Mouse (Mus musculus) cerebellum, adult 18-20 months (tissue): ENCODE measurements around the gene Gmcl1.

ENCODE experiments used
- DNase-seq, 2 experiments: peaks; one replicate each; pipeline ENCODE4 v3.0.0; 2021

The Gmcl1 gene

DNA sequence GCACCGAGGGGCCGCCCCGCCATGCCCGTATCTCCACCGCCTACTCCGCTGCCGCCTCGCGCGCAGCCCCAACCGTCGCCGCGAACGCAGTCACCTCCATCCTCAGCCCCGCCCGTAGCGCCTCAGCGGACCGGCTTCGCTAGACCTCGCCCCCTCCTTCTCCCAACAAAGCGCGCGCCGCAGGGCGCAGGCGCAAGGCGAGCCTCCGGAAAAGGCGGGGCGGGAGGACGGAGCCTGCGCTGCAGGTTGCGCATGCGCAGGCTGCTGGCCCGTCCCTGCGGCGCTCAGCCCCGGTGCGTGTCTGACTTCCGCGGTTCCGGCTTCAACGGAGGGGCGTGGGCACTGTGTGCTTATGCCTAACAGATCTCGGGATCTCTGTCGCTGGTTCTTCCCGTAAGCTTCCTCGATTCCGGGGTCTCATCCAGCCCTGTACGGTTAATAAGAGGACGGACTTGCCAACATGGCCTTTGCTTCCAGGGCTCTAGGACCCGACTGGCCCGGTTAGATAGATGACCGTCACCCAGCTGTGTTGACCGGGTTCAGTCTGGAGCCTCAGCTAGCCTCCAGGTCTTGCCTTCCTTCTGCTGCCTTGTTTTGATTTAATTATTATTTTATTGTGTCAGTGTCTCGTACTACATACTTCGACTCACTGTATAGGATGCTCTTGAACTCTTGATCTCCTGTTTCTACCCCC lies at the start of gene Gmcl1:
Gene Gmcl1 (minus strand): TSS at position 201 of the 694 bp plus-strand sequence.
- peak; percentile 96 for DNase-seq

DNA sequence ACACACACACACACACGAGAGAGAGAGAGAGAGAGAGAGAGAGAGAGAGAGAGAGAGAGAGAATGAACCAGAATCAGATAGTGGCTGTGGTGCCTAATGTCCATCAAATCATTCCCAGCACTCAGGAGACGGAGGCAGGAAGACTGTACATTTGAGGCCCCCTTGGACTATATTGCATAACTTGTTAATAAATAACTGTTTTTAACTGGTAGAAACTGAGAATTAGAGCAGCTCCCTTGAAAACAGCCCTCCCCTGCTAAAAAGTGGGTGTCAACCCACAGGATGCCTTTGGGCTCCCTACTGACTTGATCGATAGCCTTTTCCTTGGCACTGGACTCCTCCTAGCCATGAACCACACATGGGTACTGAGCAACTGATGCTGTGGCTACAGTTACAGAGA lies 49.2 kb upstream of the Gmcl1 start:
- no peak for DNase-seq

DNA sequence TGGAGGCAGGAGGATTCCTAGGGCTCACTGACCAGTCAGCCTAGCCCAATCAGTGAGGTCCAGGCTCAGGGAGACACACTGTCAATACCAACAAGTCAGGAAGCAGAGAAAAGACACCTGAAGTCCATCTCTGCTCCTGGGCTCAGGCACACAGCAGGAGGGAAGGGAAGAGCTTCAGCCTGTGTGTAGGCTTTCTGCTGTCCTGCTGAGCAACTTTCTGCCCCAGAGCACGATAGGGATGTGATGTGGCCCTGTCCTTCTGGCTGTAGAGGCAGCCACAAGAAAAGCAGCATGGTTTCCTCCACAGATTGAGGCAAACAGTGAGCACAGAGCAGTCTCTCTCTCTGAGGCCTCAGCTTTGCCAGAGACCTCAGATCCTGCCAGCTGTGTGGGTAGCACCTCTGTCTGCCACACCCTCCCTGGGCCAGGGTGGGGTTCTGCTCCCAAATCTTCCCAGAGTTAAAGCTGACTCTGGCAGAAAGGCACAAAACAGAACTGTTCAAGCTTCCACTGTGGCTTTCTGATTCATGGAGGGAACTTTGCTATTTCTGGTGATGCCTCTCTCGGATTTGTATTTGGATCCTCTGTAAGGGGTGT lies 48.3 kb upstream of the Gmcl1 start:
- DNase-seq, result no peak

DNA sequence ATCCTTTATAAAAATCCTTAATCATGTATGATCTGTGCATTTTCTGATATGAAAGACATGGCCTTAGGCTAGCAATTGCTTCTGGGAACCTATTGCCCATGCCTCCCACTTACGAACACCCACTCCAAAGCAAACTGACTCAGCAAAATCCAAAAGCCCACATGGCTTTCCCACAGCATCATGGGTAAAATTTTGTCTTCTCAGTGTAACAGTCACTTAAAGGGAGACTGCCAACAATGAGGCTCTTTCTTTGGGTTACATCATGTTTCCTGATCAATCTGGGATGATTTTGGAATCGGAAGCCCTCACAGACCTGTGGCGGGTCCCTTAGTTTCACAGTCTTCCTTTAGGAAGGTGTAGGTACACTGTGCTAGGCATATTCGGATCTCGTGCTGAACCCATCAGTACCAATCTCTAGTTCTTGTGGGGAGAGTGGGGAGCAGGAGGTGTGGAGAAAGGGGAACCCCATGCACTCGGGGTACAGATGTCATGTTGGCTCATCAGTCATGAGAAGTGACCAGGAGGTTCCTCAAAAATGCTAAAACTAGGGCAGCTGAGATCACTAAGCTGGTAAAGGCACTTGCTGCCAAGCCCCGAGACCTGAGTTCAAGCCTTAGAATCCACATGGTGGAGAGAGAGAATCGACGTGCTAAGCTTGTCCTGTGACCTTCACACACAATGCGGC lies 45.9 kb upstream of the Gmcl1 start:
- DNase-seq, result no peak

DNA sequence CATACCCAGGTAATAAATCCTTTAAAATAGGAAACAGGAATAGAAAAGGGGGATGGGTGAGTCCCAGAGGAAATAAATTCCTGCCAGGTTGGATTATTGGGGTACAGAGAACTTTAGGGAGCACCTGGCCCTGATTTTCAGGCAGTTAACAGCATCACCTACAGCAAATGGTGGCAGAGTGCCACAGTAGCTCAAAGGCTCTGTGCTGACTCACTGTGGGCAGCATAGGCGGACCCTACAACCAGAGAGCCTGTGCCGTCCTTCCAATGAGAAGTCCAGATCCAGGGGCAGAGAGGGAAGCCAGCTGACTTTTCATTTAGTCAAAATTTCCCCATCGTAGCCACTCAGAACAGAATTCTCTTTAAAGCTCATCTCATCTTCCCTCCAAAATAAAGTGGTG lies 44.0 kb upstream of the Gmcl1 start:
- no peak for DNase-seq

DNA sequence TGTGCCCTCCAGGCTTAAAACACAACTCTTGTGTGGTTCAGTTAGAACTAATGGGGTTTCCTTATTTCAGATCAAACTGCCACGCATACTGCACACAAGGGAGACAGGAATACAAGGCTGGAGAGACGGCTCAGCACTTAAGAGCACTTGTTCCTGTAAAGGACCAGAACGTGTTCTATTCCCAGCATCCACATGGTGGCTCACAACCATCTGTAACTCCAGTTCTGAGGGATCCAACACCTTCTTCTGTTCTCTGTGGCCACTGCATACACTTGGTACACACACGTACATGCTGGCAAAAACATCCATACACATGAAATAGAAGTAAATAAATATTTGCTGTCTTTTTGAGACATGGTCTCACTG lies 43.5 kb upstream of the Gmcl1 start:
- no peak for DNase-seq

DNA sequence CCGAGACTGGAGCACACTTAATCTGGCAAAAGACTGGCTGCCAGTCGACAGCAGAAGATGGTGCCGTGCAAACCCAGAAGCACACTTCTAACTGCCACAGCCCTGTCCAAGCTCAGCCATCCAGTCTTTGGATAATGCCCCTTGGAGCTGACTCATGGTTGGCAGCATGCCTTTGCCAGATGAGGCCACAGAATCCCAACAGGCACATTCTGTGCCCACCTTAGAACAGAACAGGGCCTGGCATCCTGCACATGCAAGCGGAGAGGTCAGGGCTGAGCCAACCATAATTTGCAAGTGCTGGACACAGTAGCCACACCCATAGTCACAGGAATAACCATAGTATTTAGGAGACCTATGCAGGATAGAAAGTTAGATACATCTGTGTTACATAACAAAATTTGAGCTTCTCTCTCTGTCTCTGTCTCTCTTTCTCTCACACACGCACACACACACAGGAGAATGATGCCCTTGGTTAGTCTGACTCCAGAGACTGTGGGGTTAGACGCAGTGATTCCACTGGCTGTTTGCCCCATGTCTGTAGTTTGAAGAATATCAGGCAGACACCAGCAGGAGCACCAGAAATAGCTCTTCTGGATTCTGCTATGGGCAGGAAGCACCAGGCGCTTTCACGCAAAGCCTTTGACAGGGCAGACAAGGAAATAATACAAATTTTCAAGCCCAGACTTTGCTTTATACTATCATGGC lies 43.0 kb upstream of the Gmcl1 start:
- peak in 1 of 2 experiments; percentile 6 for DNase-seq

DNA sequence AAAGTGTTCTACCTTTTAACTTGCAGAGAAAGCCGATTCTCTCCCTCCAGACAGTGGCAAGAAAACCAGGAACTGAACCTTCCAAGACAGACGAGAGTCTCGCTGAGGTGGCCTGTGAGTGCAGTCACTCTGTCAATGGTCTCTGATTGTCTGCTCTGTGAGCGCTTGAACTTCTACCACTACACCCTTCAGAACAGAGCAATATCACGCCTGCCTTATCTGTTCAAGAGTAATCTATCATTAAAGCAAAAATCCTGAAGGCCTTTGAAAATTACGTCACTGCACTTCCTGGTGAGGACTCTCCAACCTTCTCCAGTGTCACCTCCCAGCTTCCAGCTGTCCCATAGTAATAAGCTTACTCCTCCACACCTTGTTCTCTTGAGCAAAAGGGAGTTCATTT lies 41.8 kb upstream of the Gmcl1 start:
- DNase-seq, result no peak

DNA sequence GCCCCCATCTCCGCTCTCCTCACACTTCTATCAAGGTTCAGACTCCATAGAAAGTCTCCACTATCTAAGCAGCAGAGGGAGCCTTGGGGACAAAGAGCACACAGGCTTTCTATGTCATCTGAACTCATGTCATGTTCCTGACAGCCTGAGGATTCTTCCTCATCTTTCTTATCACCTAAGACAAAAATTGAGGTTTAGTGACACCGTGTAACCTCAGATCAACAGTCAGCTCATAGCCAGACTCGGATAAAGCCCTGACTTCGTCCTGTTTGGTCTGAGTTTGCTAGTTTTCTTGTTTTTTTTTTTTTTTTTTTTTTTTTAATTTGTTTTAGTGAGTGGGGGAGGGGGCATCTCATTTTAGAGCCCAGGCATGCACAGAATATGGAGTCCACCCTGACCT lies 40.6 kb upstream of the Gmcl1 start:
- DNase-seq, result no peak

DNA sequence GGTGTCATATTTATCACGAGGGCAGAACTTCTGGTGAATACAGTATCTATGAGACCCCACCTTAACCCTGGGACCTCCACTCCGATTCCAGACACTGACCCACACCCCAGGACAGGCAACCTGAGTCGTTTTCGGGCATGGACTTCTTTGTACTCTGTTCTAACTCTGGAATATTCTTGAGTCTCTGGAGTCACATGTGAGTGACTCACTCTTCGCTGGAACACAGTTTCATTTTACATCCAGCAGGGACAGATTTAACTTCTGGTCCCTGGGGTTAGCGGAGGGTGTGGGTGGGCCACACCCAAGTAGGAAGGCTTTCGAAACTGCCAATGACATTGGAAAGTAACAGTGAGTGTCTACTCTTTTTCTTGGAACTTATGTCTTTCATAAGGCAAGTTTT lies 39.4 kb upstream of the Gmcl1 start:
- DNase-seq, result no peak

DNA sequence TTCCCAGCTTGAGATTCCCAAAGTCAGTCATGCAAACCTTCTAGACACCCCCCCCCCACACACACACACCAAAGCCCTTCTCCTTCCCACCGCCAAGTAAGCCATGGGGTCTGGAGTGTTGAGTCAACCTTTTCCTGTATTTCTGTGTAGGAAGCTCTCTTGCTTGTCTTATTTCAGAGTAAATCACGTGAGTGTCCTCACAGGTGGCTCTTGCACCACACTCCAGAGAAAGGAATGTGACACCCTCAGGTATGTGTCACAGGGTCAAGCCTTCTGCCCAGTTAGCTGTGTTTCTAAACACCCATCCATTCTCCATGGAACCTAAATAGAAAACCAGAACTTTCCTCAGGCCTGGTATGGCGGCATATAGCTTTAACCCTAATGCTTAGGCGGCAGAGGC lies 35.8 kb upstream of the Gmcl1 start:
- DNase-seq, result no peak

DNA sequence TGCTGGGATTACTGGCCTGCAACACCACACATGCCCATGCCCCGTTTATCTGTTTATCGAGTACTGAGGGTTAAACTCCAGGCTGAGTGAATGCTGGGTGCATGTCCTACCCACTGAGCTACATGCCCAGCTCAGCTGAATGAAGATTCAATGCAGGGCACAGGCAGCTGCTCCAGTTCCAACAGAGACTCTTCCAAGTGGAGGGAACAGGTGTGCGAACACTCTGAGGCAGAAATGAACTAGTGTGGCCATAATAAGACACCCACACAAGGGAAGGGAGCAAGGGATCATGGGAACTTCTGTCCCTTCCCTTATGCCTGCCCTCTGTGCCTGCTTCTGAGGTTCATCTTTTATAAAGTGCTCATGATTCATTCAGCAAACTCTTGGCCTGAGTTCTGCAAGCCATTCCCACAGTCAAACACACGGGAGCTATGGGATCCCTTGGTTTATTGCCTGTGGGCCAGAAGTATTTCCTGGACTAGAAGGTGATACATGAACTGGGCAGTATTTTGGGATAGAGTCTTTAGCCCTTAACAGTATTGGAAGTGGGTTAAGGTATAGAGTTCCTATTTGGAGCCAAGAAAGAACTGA lies 35.1 kb upstream of the Gmcl1 start:
- DNase-seq, result no peak

DNA sequence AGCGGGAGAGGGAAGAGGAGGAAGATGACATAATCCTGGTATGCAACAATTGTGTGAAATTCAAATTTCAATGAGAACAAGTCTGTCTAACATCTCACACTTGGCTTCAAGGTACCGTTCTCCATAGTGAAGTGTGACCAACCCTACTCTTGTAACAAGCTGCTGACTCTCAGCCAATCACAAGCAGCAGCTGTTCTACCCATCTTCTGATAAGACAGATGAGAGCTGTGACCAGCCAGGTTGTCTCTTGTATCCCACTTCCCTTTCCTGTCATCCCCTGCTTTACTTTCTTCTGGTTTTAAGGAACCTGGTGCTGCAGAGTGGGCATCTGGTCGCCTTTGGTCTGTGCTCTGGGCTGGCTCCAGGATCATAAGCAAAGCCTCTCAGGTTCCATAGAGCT lies 34.3 kb upstream of the Gmcl1 start:
- DNase-seq, result no peak

DNA sequence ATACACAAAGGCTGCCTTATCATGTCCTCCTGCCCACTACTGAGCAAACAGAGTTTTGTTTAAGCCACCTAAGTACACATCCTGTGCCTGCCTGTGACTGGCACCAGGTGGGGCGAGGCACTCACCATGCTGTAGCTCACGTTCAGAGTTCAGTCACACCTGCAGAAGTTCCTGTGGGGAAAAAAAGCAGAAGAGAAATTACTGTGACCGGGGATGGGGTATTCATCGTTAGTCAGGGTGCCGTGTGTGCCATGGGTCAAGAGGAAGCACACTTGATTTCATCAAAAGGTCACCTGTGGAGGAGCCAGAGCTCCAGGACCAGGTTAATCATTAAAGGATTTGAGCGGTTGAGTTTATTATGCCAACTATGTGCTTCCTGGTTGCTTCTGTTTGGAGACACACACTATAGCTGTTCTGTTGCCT lies 32.5 kb upstream of the Gmcl1 start:
- no peak for DNase-seq

DNA sequence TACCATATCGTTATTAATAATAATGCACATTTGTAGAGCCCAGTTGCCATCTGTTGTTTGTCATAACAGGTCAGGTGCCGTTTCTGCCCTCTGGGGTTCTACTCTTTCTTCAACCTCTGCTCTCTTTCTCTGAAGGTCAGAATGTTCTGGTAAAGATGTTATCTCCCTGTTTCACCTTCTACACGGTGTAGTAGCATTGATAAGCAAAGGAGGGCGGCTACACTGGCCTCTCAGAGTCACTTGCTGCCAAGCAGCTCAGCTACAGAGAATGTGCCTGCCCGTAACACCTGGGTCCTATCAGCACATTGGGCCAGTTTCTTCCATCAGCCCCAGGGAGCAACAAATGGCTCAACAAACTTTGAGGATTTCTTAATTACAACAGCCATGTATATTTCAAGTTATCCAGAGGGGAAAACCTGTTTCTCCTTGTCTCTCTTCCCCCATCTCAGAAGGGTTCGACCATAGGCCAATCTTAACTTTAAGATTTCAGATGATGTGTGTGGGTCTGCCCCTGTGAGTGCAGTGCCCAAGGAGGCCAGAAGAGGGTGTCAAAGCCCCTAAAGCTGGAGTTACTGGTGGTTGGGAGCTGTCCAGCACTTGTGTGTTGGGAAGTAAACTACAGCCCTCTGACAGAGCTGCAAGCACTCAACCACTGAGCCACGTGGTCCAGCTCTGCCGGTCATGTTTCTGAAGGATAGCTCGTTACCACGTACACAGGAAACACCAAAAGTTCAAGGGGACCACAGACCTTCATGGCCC lies 21.1 kb upstream of the Gmcl1 start:
- DNase-seq, result no peak

DNA sequence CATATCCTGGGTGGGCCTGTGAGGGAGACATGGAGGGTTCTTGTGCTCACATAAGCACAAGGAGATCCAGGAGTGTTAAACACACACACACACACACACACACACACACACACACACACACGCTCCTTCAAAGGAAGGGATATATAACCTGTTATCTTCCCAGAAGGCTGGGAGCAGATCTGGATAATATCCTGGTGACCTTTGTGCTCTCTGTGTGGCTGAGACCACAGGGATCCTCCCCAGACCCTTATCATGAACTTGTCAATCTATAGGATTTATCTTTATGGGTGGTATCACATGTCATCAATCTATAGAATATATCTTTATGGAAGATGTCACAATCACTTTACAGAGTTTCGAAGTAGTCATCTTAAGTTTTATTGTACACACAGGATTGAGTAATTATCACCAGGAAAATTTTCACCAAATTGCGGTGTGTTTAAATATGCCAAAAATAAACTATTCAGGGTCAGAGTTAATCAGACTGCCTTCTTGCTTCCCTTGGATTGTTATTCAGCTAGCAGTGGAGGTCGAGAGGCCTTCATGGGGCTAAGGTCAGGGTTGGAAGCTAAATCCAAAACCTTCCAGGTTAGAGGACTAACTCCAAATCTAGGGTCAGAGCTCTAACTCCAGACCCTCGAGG lies 19.8 kb upstream of the Gmcl1 start:
- no peak for DNase-seq

DNA sequence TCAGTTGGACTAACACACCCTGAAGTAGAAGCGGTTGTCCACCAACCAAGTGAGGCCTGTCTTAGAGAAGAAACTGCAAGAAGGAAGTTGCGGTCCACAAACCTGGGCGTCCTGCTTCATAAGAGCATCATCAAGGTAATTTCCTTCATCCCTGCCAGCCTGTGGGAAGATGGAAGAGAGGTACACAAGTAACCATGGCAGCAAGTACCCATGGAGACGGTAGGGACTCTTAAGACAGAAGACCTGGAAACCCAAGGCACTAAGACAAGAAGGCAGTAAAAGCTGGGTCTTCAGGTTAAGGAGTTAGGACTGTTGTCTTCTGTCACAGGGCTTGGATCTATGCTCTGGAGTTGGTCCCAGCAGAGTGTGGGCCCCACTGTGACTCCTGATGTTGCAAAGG lies 17.8 kb upstream of the Gmcl1 start:
- DNase-seq, result no peak

DNA sequence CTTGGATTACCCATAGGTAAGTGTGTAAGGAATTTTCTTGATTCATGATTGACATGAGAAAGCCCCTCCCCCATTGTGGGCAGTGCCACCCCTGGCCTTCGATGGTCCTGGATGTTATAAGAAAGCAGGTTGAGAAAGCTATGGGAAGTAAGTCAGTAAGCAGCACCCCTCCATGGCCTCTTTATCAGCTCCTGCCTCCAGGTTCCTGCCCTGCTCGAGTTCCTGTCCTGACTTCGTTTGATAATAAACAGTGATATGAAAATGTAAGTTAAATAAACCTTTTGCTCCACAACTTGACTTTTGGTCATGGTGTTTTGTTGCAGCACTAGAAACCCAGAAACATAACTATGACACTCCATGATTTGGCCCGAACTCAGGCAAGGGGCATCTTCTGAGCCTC lies 16.6 kb upstream of the Gmcl1 start:
- no peak for DNase-seq

DNA sequence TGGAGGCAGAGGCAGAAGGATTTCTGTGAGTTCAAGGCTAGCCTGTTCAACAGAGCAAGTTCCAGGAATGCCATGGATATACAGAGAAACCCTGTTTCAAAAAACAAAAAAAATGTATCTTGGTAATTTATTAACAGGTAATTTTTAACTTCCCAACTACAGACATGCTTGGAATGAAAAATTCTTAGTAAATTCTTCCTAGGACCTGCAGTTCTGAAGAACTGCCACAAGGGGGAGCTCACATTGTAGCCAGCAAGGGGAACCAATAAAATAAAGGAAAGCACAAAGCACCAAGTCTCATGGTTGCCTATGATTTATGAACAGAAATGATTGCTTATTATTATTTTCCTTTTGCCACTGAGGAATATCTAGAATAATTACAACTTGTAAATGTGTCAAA lies 14.0 kb upstream of the Gmcl1 start:
- peak; percentile 39 to 64 for DNase-seq

DNA sequence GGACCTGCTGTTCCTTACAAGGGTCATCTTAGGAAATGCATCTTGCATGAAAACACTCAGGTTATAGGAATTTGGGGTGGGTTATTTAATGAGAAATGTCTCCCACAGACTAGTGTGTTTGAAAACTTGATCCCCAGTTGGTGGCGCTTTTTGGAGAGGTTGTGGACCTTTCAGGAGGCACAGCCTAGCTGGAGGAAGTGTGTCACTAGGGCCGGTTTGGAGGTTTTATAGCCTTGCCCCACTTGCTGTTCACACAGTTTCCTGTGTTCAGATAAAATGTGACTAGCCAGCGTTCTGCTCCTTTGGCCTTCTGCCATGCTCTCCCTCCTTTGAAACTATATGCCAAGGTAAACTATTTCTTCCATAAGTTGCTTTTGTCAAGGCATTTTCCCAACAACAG lies 7.5 kb upstream of the Gmcl1 start:
- DNase-seq, result no peak

DNA sequence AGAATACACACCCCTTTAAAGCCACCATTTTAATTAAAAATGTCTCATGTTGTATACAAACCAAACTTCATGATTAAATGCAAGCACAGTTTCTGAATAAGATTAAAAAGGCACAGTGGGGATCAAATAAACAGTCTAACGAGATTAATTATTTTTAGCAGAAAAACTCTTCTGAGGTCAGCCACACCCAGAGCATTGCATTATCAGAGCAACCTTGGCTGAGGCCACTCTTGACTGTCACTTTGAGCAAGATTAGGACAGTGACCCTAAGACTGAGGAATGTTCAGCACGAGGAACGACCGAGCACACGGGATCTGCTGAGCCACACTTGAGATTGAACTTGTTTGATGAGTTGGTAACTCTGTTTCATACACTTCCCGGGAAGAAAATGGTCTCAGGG lies 3.6 kb upstream of the Gmcl1 start:
- DNase-seq, result no peak

DNA sequence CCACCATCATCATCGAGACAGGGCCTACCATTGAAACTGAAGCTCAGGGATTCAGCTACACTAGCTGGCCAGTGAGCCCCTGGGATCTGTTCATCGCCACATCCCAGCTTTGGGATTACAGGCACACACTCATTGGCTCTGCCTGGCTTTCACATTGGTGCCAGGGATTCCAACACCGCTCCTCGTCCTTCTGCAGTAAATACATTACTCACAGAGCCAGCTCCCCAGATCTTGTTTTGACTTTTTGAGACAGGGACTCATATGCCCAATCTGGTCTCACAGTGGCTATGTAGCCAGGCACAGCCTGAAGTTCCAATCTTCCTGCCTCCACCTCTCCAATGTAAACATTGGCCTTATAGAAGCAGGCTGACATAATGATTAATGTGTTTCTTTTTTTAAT lies 3.1 kb upstream of the Gmcl1 start:
- DNase-seq, result no peak
